Mouse (Mus musculus) liver, embryonic 14 days (tissue): Measurements from ENCODE around the gene Gm2035. TPM values are rescaled to one million over a fixed set of nuclear protein-coding genes. Genes with fewer than 3 reads are reported as not detected.

Experiments
- polyA plus RNA-seq: library from polyadenylated mRNA; depleted of rRNA; stranded (reverse); fragments of >200 nt; gene quantifications from 2 replicates; pipeline ENCODE4 v1.2.3, GENCODE M21; 2012; rRNA removed

The Gm2035 gene
- polyA plus RNA-seq = not detected in 2 replicates

GRCm38 (mm10) chr12:87919721-87920120 lies at the start of gene Gm2035:
Gm2035 (minus strand) TSS chr12:87919857.

DNA sequence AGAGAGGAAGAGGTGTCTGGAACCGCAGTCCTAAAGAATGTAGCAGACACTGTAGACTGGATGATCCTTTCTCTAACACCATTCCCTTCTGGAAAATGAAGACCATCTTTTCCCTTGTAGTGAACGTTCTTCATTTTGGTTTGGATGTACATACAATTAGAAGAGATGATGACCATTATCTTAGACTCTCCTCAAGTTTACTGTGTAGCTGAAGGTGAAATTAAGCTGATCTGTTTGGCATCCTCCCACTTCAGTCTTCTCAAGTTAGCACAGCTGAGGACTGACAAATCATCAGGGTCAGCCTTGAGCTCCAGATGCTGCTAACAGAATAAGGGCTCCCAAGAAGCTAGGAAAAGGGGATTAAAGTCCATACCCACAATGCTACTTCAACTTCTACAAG lies 34.1 kb upstream of the Gm2035 start, which contains the start of gene Gm2042:
Gene Gm2042, plus strand, starts transcription at position 301 of the 400 bp plus-strand sequence.

GRCm38 (mm10) chr12:87895070-87895469 lies 24.6 kb downstream of the Gm2035 start, which contains the start of gene Gm2022:
Gm2022 (plus strand) TSS chr12:87895370.

DNA sequence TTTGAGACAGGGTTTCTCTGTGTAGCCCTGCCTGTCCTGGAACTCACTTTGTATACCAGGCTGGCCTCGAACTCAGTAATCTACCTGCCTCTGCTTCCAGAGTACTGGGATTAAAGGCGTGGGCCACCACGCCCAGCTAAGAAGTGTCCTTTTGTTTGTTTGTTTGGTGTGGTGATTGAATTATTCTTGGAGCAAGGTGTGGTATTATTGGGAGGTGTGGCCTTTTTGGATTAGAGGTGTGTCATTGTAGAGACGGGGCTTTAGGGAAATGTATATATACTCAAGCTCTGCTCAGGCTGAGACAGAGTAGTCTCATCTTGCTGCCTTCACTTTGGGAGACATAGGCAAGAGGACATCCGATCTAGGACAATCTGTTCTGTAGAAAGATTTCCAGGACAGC lies 45.9 kb downstream of the Gm2035 start, which contains the start of gene Gm2016:
Gene Gm2016, plus strand, starts transcription at position 301 of the 400 bp plus-strand sequence.

Other genes starting within 250 kb of the Gm2035 start
- gene Gm21319, start 144.1 kb downstream of the Gm2035 start, polyA plus RNA-seq = not detected in 2 replicates
- gene Gm21936, start 124.3 kb downstream of the Gm2035 start, polyA plus RNA-seq = not detected in 2 replicates
- gene BB287469, start 103.3 kb downstream of the Gm2035 start, polyA plus RNA-seq = not detected in 2 replicates
- not detected in 2 replicates for gene Gm2001, start 77.5 kb downstream of the Gm2035 start, polyA plus RNA-seq
- gene Gm2016, start 45.8 kb downstream of the Gm2035 start, polyA plus RNA-seq = not detected in 2 replicates
- gene Gm2022, start 24.5 kb downstream of the Gm2035 start, polyA plus RNA-seq = not detected in 2 replicates
- gene Gm2042, start 34.2 kb upstream of the Gm2035 start, polyA plus RNA-seq = not detected in 2 replicates
- not detected in 2 replicates for gene Gm2075, start 92.0 kb upstream of the Gm2035 start, polyA plus RNA-seq
- not detected in 2 replicates for gene Gm6803, start 98.9 kb upstream of the Gm2035 start, polyA plus RNA-seq
- not detected in 2 replicates for gene Gm2056, start 107.1 kb upstream of the Gm2035 start, polyA plus RNA-seq
- gene Gm16368, start 163.8 kb upstream of the Gm2035 start, polyA plus RNA-seq = not detected in 2 replicates